In the genomic region with DNA sequence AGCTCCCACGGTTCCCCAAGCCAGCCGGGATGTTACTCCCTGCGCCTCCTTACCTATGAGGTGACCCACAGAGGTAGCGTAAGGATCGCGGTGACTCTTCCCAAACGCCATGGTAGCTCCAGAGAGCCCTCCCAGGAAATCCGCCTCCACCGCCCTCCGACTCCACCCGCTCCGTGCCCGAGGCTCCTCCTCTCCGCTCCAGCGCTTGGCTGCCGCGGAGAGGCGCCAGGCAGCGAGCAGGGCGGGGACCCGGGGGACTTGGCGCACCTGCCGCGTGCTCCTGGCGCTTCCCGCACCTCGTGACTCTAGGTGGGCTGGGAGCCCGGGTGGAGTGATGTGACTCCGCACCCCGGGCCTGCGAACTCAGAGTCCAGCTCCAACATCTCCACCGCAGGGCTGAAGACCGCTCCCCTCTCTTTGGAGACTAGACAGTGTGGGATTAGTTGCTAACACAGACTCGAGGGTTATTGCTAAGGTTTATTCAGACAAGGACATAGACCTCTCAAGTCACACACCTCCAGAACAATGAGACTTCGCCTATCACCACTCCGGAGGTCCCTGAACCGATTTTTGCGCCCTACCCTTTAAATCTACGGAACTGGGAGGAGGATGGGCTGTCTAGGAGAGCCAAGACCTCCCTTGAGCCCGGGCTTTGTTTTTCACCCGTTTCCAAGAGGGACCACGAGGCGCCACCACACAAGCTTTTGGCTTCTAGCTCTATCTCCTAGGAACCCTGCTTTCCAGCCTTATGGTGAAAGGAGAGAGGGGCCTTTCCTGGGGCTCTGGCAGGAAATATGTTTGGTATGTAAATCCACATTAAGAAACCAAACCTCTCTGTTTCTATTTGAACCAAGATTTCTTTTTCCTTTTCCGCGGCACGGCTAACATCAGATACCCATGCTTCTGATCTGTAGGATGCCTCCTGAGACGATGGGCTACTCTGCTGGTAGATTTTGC, we compare ENCODE assay signal across 8 mouse cellular contexts. TPM values are rescaled to one million over a fixed set of nuclear protein-coding genes. Genes with fewer than 3 reads are reported as not detected.
DNase-seq lines count a peak whose midpoint lies in the region; ATAC-seq and TF ChIP-seq lines count a peak whose summit lies in the region.

Tom1l1 (minus strand) TSS at position 907 of the 957 bp plus-strand sequence.

- TF ChIP-seq CTCF in heart, postnatal 0 days (IDR thresholded peaks at IDR 0.05; ENCODE audit: low read depth): no peak
- no peak for TF ChIP-seq CTCF in testis, adult 2 months (IDR thresholded peaks at IDR 0.05; ENCODE audit: control insufficient read depth, insufficient read depth, insufficient replicate concordance, low read depth, low read length)

- peak within 1 kb of the TSS; percentile 66 for H3K9ac ChIP-seq in forebrain, embryonic 14.5 days (ENCODE audit: low read length)
- peak within 1 kb of the TSS; percentile 60 for H3K9ac ChIP-seq in heart, postnatal 0 days (replicated peaks; ENCODE audit: low read depth, low read length)
- peak within 1 kb of the TSS; percentile 92 for H3K9ac ChIP-seq in liver, embryonic 13.5 days
- H3K9ac ChIP-seq in neural tube, embryonic 11.5 days (ENCODE audit: low read length): peak within 1 kb of the TSS; percentile 48

- ATAC-seq in forebrain, embryonic 14.5 days: peak; percentile 96
- peak; percentile 92 for ATAC-seq in heart, postnatal 0 days (ENCODE audit: insufficient read depth, low read depth)
- peak; percentile 95 for ATAC-seq in liver, embryonic 13.5 days (ENCODE audit: low read depth)
- peak; percentile 79 for ATAC-seq in neural tube, embryonic 11.5 days (ENCODE audit: insufficient read depth, low FRiP score, low TSS enrichment)

- H3K27me3 ChIP-seq in forebrain, embryonic 14.5 days (replicated peaks; ENCODE audit: control insufficient read depth, insufficient read depth, low read length): no peaks in the 10 kb centered on the region
- no peaks in the 10 kb centered on the region for H3K27me3 ChIP-seq in heart, postnatal 0 days (ENCODE audit: control insufficient read depth, insufficient read depth, low read length)
- peaks cover 3% of the 10 kb centered on the region; the same call in 1 of the 2 replicates for H3K27me3 ChIP-seq in liver, embryonic 13.5 days
- H3K27me3 ChIP-seq in neural tube, embryonic 11.5 days (ENCODE audit: control insufficient read depth, insufficient read depth, low read length): no peaks in the 10 kb centered on the region
- no peaks in the 10 kb centered on the region for H3K27me3 ChIP-seq in testis, adult 2 months (ENCODE audit: control insufficient read depth, insufficient read depth, low read length)

- no peak for TF ChIP-seq EP300 in heart, postnatal 0 days (IDR thresholded peaks at IDR 0.05; ENCODE audit: low read depth)

- WGBS in forebrain, embryonic 14.5 days: 8% methylated on average over 47 of the region's 47 CpGs
- WGBS in heart, postnatal 0 days: 6% methylated on average over 40 of the region's 47 CpGs
- WGBS in liver, embryonic 13.5 days (ENCODE audit: insufficient replicate concordance): 6% methylated on average over 47 of the region's 47 CpGs
- 8% methylated on average over 43 of the region's 47 CpGs for WGBS in neural tube, embryonic 11.5 days

- H3K4me1 ChIP-seq in forebrain, embryonic 14.5 days (ENCODE audit: control insufficient read depth, insufficient read depth, low read length): no peaks in the 10 kb centered on the region
- peaks cover 8% of the 10 kb centered on the region; the same call in 1 of the 2 replicates for H3K4me1 ChIP-seq in heart, postnatal 0 days (ENCODE audit: control insufficient read depth, insufficient read depth)
- peaks cover 54% of the 10 kb centered on the region for H3K4me1 ChIP-seq in liver, embryonic 13.5 days (replicated peaks)
- H3K4me1 ChIP-seq in neural tube, embryonic 11.5 days (ENCODE audit: control insufficient read depth, insufficient read depth, low read length): no peaks in the 10 kb centered on the region; the same call in 1 of the 2 replicates
- H3K4me1 ChIP-seq in testis, adult 2 months (ENCODE audit: control insufficient read depth, insufficient read depth, low read length): no peaks in the 10 kb centered on the region; the same call in 1 of the 2 replicates

- no peaks in the 10 kb centered on the region for H3K36me3 ChIP-seq in forebrain, embryonic 14.5 days (ENCODE audit: control insufficient read depth, insufficient read depth, low read length)
- no peaks in the 10 kb centered on the region; the same call in 1 of the 2 replicates for H3K36me3 ChIP-seq in heart, postnatal 0 days (replicated peaks; ENCODE audit: control insufficient read depth, insufficient read depth, low read length)
- H3K36me3 ChIP-seq in liver, embryonic 13.5 days: peaks cover 21% of the 10 kb centered on the region
- H3K36me3 ChIP-seq in neural tube, embryonic 11.5 days (ENCODE audit: control insufficient read depth, insufficient read depth, low read length): no peaks in the 10 kb centered on the region
- H3K36me3 ChIP-seq in testis, adult 2 months (ENCODE audit: control insufficient read depth, insufficient read depth, low read length): no peaks in the 10 kb centered on the region

- peak; percentile 76 for DNase-seq in ES-CJ7 (ENCODE audit: low read depth, low spot score)
- DNase-seq in cerebellum, adult 11-12 months: peak; percentile 74
- DNase-seq in forebrain, embryonic 14.5 days (ENCODE audit: low spot score): peak; percentile 84
- DNase-seq in heart, postnatal 0 days (ENCODE audit: low spot score): peak; percentile 58
- DNase-seq in kidney, postnatal 4 days: peak; percentile 81 to 88
- peak; percentile 77 for DNase-seq in liver, embryonic 13.5 days
- peak; percentile 80 for DNase-seq in neural tube, embryonic 11.5 days (ENCODE audit: low spot score)

- TF ChIP-seq POLR2A in testis, adult 2 months (IDR thresholded peaks at IDR 0.05; ENCODE audit: control insufficient read depth, low read depth, low read length): no peak

- peak within 1 kb of the TSS; percentile 60 for H3K4me3 ChIP-seq in forebrain, embryonic 14.5 days (ENCODE audit: low read depth, low read length)
- peak within 1 kb of the TSS; percentile 59 for H3K4me3 ChIP-seq in heart, postnatal 0 days (ENCODE audit: low read depth, low read length)
- H3K4me3 ChIP-seq in liver, embryonic 13.5 days (replicated peaks): peak within 1 kb of the TSS; percentile 88
- peak within 1 kb of the TSS; percentile 56 for H3K4me3 ChIP-seq in neural tube, embryonic 11.5 days (ENCODE audit: low read depth, low read length)
- H3K4me3 ChIP-seq in testis, adult 2 months (ENCODE audit: control insufficient read depth, low read depth, low read length): peak within 1 kb of the TSS; percentile 82

- H3K27ac ChIP-seq in forebrain, embryonic 14.5 days (ENCODE audit: low read depth, low read length): 0 out of 2 replicates have a peak within 1 kb of the TSS, but pooled peaks have one; percentile 21
- H3K27ac ChIP-seq in heart, postnatal 0 days (ENCODE audit: low read depth): no peak within 1 kb of the TSS
- peak within 1 kb of the TSS; percentile 86 for H3K27ac ChIP-seq in liver, embryonic 13.5 days
- H3K27ac ChIP-seq in neural tube, embryonic 11.5 days (ENCODE audit: low read depth, low read length): no peak within 1 kb of the TSS
- H3K27ac ChIP-seq in testis, adult 2 months (ENCODE audit: control insufficient read depth, insufficient read depth, low read depth, low read length): no peak within 1 kb of the TSS

- peak within 1 kb of the TSS; percentile 82 for H3K4me2 ChIP-seq in forebrain, embryonic 14.5 days (ENCODE audit: low read length)
- H3K4me2 ChIP-seq in heart, postnatal 0 days (ENCODE audit: low read depth, low read length): peak within 1 kb of the TSS; percentile 83
- peak within 1 kb of the TSS; percentile 93 for H3K4me2 ChIP-seq in liver, embryonic 13.5 days
- peak within 1 kb of the TSS; percentile 78 for H3K4me2 ChIP-seq in neural tube, embryonic 11.5 days (ENCODE audit: low read depth)

- no peaks in the 10 kb centered on the region for H3K9me3 ChIP-seq in forebrain, embryonic 14.5 days (replicated peaks; ENCODE audit: control insufficient read depth, low read length)
- no peaks in the 10 kb centered on the region for H3K9me3 ChIP-seq in heart, postnatal 0 days (replicated peaks; ENCODE audit: control insufficient read depth, low read length)
- no peaks in the 10 kb centered on the region for H3K9me3 ChIP-seq in liver, embryonic 13.5 days (replicated peaks)
- H3K9me3 ChIP-seq in neural tube, embryonic 11.5 days (ENCODE audit: control insufficient read depth, low read length): peaks cover 4% of the 10 kb centered on the region; the same call in 1 of the 2 replicates

RNA-seq across cellular contexts. Expression of gene Tom1l1, which starts in this region (rescaled TPM):
- 13.9 and 14.0 TPM in 2 replicates for polyA plus RNA-seq in forebrain, embryonic 14.5 days (2014; fragmentation: Nextera tagmentation; extraction: Ambion mirVana)
- 14.8 and 15.1 TPM in 2 replicates for total RNA-seq in heart, postnatal 0 days (2014; rRNA removed; ENCODE audit: low replicate concordance)
- polyA plus RNA-seq in heart, postnatal 0 days (2015; fragmentation: Nextera tagmentation; extraction: Ambion mirVana): 16.3 and 21.4 TPM in 2 replicates
- 60.7 and 70.4 TPM in 2 replicates for polyA plus RNA-seq in liver, embryonic 13.5 days (2015; fragmentation: Nextera tagmentation; extraction: Ambion mirVana)
- 20.1 and 21.6 TPM in 2 replicates for polyA plus RNA-seq in neural tube, embryonic 11.5 days (2014; fragmentation: Nextera tagmentation; extraction: Ambion mirVana)
- 3.0 and 3.7 TPM in 2 replicates for polyA plus RNA-seq in testis, adult 2 months (2012; rRNA removed)

Comparison
In these comparisons a context has a peak if more than half of its experiments do, and no peak if none do; other contexts are left out.
1. H3K27ac ChIP-seq: peak in forebrain, embryonic 14.5 days (single experiment) and liver, embryonic 13.5 days (single experiment); none in heart, postnatal 0 days (single experiment), neural tube, embryonic 11.5 days (single experiment) and testis, adult 2 months (single experiment).
2. Peak in every context shown above with its lines, with median percentiles within 50 percentile points of each other: DNase-seq, ATAC-seq, H3K4me2 ChIP-seq, H3K4me3 ChIP-seq and H3K9ac ChIP-seq.